Mouse (Mus musculus) embryonic facial prominence, embryonic 11.5 days (tissue): ENCODE measurements around the gene Tatdn2. TPM values are rescaled to one million over a fixed set of nuclear protein-coding genes. Genes with fewer than 3 reads are reported as not detected.
"Not testable (repeated sequence)": the region's sequence is repeated elsewhere in the genome, so short reads cannot be mapped to it uniquely, and the experiment has no call there.

Experiments
- ATAC-seq: fragments of 200-750 bp; cut with Nextera tagmentation; replicated peaks from 2 replicates; pipeline ENCODE4 v1.8.0; 2017; ENCODE audit warnings: low read depth; ENCODE audit not compliant: insufficient number of reproducible peaks, low FRiP score, low TSS enrichment
- DNase-seq: peaks from one replicate; pipeline ENCODE4 v3.0.0-alpha.2; 2015; ENCODE audit warnings: low spot score
- H3K27ac ChIP-seq: fragments of 300-500 bp; sonication (generic); replicated peaks from 2 replicates; pipeline ENCODE4 v1.5.1; 2014; ENCODE audit warnings: mild to moderate bottlenecking, low read depth, low read length, control low read depth
- H3K27me3 ChIP-seq: fragments of 300-500 bp; sonication (generic); 2 replicates; pipeline ENCODE4 v1.6.1; 2014; ENCODE audit warnings: mild to moderate bottlenecking, low read length, moderate library complexity, mixed read lengths; ENCODE audit not compliant: control insufficient read depth, insufficient read depth
- H3K36me3 ChIP-seq: fragments of 300-500 bp; sonication (generic); replicated peaks from 2 replicates; pipeline ENCODE4 v1.6.1; 2014; ENCODE audit warnings: low read depth, mild to moderate bottlenecking, low read length, moderate library complexity, mixed read lengths; ENCODE audit not compliant: control insufficient read depth, insufficient read depth
- H3K4me1 ChIP-seq: fragments of 300-500 bp; sonication (generic); 2 replicates; pipeline ENCODE4 v1.6.1; 2014; ENCODE audit warnings: low read length, mixed read lengths; ENCODE audit not compliant: control insufficient read depth, insufficient read depth
- H3K4me2 ChIP-seq: fragments of 300-500 bp; sonication (generic); 2 replicates; pipeline ENCODE4 v1.6.1; 2014; ENCODE audit warnings: low read depth, mild to moderate bottlenecking, control low read depth, low read length, moderate library complexity
- H3K4me3 ChIP-seq: fragments of 300-500 bp; sonication (generic); 2 replicates; pipeline ENCODE4 v1.5.1; 2014; ENCODE audit warnings: low read depth, low read length, control low read depth
- H3K9ac ChIP-seq: fragments of 300-500 bp; sonication (generic); replicated peaks from 2 replicates; pipeline ENCODE4 v1.6.1; 2014; ENCODE audit warnings: mild to moderate bottlenecking, control low read depth, low read length
- H3K9me3 ChIP-seq: fragments of 300-500 bp; sonication (generic); replicated peaks from 2 replicates; pipeline ENCODE4 v1.6.1; 2016; ENCODE audit warnings: mild to moderate bottlenecking, low read length, inconsistent platforms, mixed read lengths; ENCODE audit not compliant: control insufficient read depth
- WGBS: fragments of 180-500 bp; shearing (Covaris S2); extraction: QIAGEN DNeasy Blood & Tissue Kit; methylation state at CpG from one replicate; pipeline ENCODE4 v1.1.7; 2014; 5-methylcytosine and 5-hydroxymethylcytosine counted together
- polyA plus RNA-seq: library from polyadenylated mRNA; unstranded; fragments of >200 nt; fragmentation: Nextera tagmentation; extraction: Ambion mirVana; gene quantifications from 2 replicates; pipeline ENCODE4 v1.2.1, GENCODE M21; 2014

Gene Tatdn2
- polyA plus RNA-seq, 1 experiment from 2014 or later = 0.84 TPM

GRCm38 (mm10) chr6:113667611-113668122, 29.2 kb upstream of the Tatdn2 start:
- ATAC-seq (no peak), DNase-seq (no peak)
- no peaks in the 10 kb centered on the region for H3K27me3 ChIP-seq
- H3K27ac ChIP-seq = no peak overlapping the region
- no peaks in the 10 kb centered on the region for H3K4me1 ChIP-seq
- no peak overlapping the region for H3K4me3 ChIP-seq
- no peak overlapping the region for H3K4me2 ChIP-seq
- WGBS = 52% methylated on average over 8 of the region's 8 CpGs
- no peaks in the 10 kb centered on the region for H3K9me3 ChIP-seq
- no peaks in the 10 kb centered on the region for H3K36me3 ChIP-seq
- H3K9ac ChIP-seq = no peak overlapping the region

GRCm38 (mm10) chr6:113668287-113669154, 28.3 kb upstream of the Tatdn2 start:
- no peak overlapping the region for H3K9ac ChIP-seq
- H3K27me3 ChIP-seq = no peaks in the 10 kb centered on the region
- no peaks in the 10 kb centered on the region for H3K4me1 ChIP-seq
- H3K9me3 ChIP-seq = no peaks in the 10 kb centered on the region
- no peaks in the 10 kb centered on the region for H3K36me3 ChIP-seq
- no peak overlapping the region for H3K4me3 ChIP-seq
- 0 out of 2 replicates have a peak overlapping the region, but pooled peaks have one; percentile 2 for H3K27ac ChIP-seq
- WGBS = 18% methylated on average over 15 of the region's 15 CpGs
- ATAC-seq (peak; percentile 66), DNase-seq (peak; percentile 51)
- H3K4me2 ChIP-seq = no peak overlapping the region

- DNase-seq = no peak
- no peak overlapping the region; the same call in 1 of the 2 replicates for H3K4me2 ChIP-seq
- no peaks in the 10 kb centered on the region for H3K9me3 ChIP-seq
Measured at GRCm38 (mm10) chr6:113669821-113670220, 27.0 kb upstream of the Tatdn2 start.

GRCm38 (mm10) chr6:113672029-113672428, 24.8 kb upstream of the Tatdn2 start:
- not testable (repeated sequence) for H3K4me1 ChIP-seq, H3K4me2 ChIP-seq, H3K9me3 ChIP-seq, ATAC-seq, H3K4me3 ChIP-seq, H3K9ac ChIP-seq, H3K36me3 ChIP-seq, H3K27ac ChIP-seq, H3K27me3 ChIP-seq, DNase-seq
- WGBS = 75% methylated on average over 1 of the region's 1 CpGs

More at GRCm38 (mm10) chr6:113669821-113670220, 27.0 kb upstream of the Tatdn2 start:
- Histone ChIP-seq H3K4me3 (no peak overlapping the region), H3K9ac (no peak overlapping the region), H3K4me1 (no peaks in the 10 kb centered on the region), H3K36me3 (no peaks in the 10 kb centered on the region), H3K27me3 (no peaks in the 10 kb centered on the region), H3K27ac (no peak overlapping the region)
- 68% methylated on average over 7 of the region's 7 CpGs for WGBS
- no peak for ATAC-seq

GRCm38 (mm10) chr6:113672989-113673388, 23.9 kb upstream of the Tatdn2 start:
- ATAC-seq = no peak

GRCm38 (mm10) chr6:113675234-113675633, 21.6 kb upstream of the Tatdn2 start:
- ATAC-seq (no peak), DNase-seq (no peak)
- Histone ChIP-seq H3K9me3 (no peaks in the 10 kb centered on the region), H3K27me3 (no peaks in the 10 kb centered on the region), H3K4me1 (no peaks in the 10 kb centered on the region), H3K9ac (no peak overlapping the region), H3K36me3 (no peaks in the 10 kb centered on the region), H3K4me2 (no peak overlapping the region), H3K4me3 (no peak overlapping the region), H3K27ac (no peak overlapping the region)
- WGBS = 71% methylated on average over 4 of the region's 4 CpGs

More at GRCm38 (mm10) chr6:113672989-113673388, 23.9 kb upstream of the Tatdn2 start:
- 73% methylated on average over 6 of the region's 6 CpGs for WGBS
- H3K27me3 ChIP-seq = no peaks in the 10 kb centered on the region
- no peaks in the 10 kb centered on the region for H3K9me3 ChIP-seq
- no peak overlapping the region for H3K4me3 ChIP-seq
- H3K4me2 ChIP-seq = no peak overlapping the region
- DNase-seq = no peak
- H3K36me3 ChIP-seq = no peaks in the 10 kb centered on the region
- no peaks in the 10 kb centered on the region for H3K4me1 ChIP-seq
- no peak overlapping the region for H3K27ac ChIP-seq
- H3K9ac ChIP-seq = no peak overlapping the region

- Histone ChIP-seq H3K4me2 (no peak overlapping the region), H3K36me3 (no peaks in the 10 kb centered on the region), H3K4me3 (no peak overlapping the region), H3K9me3 (no peaks in the 10 kb centered on the region), H3K27ac (no peak overlapping the region), H3K27me3 (no peaks in the 10 kb centered on the region), H3K9ac (no peak overlapping the region), H3K4me1 (no peaks in the 10 kb centered on the region)
- no peak for DNase-seq
- 91% methylated on average over 9 of the region's 9 CpGs for WGBS
- no peak for ATAC-seq
Measured at GRCm38 (mm10) chr6:113675991-113676390, 20.9 kb upstream of the Tatdn2 start.

- Histone ChIP-seq H3K36me3 (no peaks in the 10 kb centered on the region), H3K4me2 (no peak overlapping the region), H3K4me3 (no peak overlapping the region), H3K9me3 (no peaks in the 10 kb centered on the region), H3K27ac (no peak overlapping the region), H3K27me3 (no peaks in the 10 kb centered on the region), H3K9ac (peak overlapping the region; percentile 10; the same call in 1 of the 2 replicates), H3K4me1 (no peaks in the 10 kb centered on the region)
- DNase-seq = no peak
- 66% methylated on average over 14 of the region's 14 CpGs for WGBS
- no peak for ATAC-seq
Measured at GRCm38 (mm10) chr6:113677070-113677734, 19.6 kb upstream of the Tatdn2 start.
